Mouse (Mus musculus): ENCODE results near the gene Zfp689.

DNA sequence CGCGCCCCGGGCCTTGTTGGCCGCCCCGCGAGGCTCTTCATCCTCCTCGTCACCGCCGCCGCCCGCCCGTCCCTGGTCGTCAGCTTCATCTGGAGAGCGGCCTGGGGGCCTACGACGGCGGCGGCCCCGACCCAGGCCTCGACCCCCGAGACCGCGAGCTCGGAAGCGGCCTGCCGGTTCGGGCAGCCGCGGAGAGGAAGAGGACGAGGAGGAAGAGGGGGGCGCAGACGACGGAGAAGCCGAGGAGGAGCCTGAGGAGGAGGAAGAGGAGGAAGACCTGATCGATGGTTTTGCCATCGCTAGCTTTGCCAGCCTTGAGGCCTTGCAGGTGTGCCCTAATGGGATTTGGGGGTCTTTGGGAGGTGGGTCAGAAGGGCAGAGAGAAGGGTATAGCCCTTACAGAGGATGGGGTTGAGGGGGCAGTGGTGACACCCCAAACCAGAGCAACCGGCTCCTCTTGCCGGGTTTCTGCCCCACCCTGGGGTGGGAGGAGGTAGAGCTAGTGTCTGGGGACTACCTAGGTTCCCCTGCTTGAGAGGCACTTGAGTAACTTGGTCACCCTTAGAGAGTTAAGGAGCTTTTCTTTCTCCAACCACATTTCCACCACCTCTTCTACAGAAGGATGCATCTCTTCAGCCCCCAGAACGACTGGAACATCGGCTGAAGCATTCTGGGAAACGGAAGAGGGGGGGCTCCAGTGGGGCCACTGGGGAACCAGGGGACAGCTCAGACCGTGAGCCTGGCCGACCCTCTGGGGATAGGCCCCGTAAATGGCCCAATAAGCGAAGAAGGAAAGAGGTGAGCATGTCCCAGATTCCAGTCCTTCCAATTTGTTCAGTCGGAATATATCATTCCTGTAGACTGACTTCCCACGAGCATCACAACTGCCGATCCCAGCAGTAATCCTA lies 30.6 kb upstream of the Zfp689 start:
- no peak for TF ChIP-seq EP300 (IDR thresholded peaks at IDR 0.05; ENCODE audit: low read depth)
- no peak for TF ChIP-seq CTCF (IDR thresholded peaks at IDR 0.05; ENCODE audit: low read depth)

Data from liver, postnatal 0 days (tissue).